Mouse (Mus musculus) ovary, adult 18-20 months (tissue): ENCODE results near the gene Epha6.

Experiments used
- DNase-seq: peaks from one replicate; pipeline ENCODE4 v3.0.0; 2022; ENCODE audit warnings: low spot score, mixed read lengths

Gene Epha6

DNA sequence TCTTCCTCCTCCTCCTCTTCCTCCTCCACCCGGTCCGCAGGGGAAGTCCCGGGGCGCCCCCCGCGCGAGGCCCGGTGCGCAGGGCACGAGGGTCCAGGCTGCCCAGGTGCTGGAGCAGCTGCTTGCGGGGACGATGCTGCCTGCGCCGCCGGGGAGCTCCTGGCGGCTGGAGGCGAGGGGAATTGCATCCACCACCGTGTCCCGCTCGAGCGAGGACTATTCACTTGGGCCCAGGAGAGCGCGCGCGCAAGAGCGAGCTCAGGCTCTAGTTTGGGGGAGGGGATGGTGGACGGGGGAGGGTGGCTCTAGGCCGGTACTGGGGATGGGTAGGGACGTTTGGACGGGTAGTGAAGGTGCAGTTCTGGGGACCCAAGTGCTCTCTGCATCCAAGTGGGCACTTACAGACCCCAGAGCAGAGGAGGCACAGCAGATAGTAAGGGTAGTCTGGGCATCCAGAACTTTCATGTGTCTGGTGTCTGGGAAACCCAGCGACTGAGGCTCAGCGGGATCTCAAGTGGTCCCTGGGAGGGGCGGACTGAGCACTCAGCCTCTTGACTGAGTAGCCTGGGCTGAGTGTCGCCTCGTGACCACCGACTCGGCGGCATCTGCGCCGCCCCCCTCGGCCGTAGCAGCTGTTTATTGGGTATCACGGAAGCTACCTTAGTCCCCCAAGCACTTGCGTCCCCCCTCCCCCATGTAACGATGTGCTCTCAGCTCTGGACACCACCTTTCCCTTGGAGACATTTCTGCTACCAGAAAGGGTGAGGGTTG, at the start of gene Epha6:
TSS of gene Epha6 (minus strand) at position 471 of the 771 bp plus-strand sequence.
- no peak for DNase-seq

GRCm38 (mm10) chr16:60651716-60652115, 46.4 kb upstream of the Epha6 start:
- DNase-seq, result no peak

DNA sequence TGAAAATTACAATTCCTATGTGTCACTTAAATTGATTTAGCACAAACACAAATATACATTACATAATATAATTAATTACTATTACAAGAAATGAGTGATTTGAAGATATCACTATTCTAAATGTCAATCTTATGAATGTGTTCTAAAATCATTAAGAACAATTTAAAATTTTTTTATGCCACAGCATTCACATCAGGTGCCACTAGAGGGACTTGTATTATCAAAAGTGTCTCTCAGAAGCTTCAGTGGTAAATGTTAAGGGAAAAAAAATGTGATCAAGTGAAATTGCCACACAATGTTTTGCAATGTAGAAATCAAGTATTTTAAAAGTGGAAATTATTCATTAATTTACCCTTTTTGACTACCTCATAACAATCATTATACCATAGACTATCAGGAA, 22.8 kb upstream of the Epha6 start:
- no peak for DNase-seq

DNA sequence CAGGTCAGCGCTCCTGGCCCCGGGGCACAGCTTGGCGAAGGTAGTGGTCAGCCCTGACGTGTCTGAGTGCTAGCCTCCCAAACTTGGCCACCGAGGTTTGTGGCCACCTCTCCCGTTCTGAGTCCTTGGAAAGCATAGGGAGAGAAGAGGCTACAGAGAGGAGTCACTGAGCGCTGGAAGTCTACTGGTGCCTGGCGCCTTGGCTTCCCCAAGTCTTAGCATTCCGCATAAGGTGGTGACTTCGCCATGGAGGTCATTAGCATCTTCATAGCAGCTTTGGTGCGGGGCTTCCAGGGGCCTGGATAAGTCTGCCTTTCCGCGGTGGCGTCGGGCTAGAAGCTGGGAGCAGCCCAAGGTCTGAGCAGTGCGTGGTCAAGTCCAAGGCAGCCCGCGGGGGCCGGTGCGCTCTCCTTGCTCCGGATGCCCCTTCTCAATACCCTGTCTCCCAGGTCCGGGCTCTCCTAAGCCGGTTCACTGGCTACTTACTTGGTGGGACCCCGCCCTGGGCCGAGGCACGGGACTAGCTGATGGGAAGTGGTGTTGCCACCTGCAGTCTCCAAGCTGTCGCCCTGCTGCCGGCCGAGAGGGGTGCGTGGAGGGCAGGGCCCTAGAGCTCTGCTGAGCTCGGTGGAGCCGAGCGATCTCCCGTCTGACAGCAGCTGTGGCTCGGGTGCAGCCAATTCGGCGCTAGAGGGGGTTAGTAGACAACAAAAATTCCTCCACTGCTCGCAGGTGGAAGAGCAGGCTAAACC, 677 bp upstream of the Epha6 start:
- DNase-seq, result no peak

GRCm38 (mm10) chr16:60604613-60605012, 718 bp downstream of the Epha6 start:
- DNase-seq, result no peak

DNA sequence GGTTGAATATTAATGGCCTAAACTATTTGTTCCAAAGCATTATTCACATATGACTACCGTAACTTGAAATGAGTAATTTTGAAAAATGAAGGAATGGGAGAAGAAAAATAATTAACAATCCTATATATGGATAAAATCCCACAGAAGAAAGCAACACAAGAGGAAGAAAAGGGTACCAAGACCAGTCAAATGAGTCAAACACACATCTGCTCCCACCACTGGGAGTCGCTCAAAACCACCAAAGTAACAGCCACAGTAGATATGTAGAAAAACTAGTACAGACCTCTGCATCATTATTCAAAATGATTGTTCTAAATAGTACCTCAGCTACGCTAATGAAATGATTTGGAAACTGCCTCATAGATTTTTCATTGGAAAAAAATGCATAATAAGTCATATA, 20.0 kb downstream of the Epha6 start:
- no peak for DNase-seq

DNA sequence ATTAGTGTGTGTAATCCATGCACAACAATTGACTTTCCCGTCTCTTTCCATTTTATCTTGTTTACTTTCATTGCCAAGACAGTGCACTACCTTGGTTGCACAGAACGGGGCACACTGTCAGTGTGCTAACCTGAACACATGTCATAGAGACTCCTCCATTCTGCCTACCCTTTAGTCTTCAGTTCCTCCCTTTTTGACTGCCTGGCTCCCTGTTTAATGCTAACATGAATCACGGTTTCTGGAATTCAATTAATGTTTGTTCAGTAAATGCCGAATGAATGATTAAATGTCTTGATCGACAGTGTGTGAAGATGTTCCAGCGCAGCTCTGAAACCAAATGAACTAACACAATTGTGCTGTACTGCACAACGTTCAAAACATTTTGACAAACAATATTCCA, 20.6 kb downstream of the Epha6 start:
- no peak for DNase-seq

GRCm38 (mm10) chr16:60570546-60570945, 34.8 kb downstream of the Epha6 start:
- no peak for DNase-seq

DNA sequence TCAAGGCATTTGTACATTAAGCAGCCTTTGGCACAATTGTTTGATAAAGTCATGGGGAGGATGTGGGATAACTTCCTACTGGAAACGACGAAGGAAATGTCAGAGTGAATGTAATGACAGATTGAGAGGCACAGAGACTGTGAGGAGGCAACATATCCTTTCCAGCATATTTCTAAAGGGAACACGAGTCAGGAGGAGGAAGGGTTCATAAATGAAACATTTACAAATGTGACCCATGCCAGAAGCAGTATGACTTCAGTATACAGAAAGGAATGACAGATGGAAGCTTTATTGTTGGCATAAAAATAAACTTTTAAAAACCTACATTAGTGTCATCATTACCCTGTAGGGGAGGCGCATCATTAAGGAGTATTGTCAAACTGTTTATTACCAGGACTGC, 60.9 kb downstream of the Epha6 start:
- no peak for DNase-seq

DNA sequence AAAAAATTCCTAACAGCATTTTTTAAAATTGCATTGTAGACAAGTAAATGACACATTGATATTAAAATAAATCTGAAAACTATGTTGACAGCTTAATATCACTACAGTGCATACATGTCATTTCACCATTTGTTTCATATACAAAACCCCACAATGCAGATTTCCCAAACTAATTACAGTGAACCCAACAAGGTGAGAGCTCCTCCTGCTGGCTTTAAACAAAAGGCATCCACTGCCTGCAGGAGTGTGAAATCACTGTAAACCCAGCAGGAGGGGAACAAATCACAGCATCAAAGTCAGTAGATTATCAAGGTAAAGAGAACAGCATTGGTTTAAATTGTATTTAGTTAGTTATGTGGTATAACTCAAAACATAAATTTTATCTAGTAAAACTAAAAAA, 67.1 kb downstream of the Epha6 start:
- DNase-seq, result no peak

- DNase-seq, result no peak
Observed at GRCm38 (mm10) chr16:60509707-60510106, 95.6 kb downstream of the Epha6 start.

DNA sequence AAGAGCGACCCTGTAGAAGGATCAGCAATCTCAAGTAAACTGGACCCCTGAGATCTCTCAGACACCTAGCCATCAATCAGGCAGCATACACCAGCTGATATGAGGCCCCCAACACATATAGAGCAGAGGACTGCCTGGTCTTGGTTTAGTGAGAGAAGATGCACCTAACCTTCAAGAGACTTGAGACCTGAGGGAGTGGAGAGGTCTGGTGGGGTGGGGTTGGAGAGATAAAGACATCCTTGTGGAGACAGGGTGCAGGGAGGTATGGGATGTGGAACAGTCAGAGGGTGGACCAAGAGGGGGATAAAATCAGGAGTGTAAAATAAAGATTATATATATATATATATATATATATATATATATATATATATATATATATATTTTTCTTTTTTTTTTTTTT, 105.8 kb downstream of the Epha6 start:
- no peak for DNase-seq

GRCm38 (mm10) chr16:60475776-60476175, 129.6 kb downstream of the Epha6 start:
- DNase-seq, result no peak

DNA sequence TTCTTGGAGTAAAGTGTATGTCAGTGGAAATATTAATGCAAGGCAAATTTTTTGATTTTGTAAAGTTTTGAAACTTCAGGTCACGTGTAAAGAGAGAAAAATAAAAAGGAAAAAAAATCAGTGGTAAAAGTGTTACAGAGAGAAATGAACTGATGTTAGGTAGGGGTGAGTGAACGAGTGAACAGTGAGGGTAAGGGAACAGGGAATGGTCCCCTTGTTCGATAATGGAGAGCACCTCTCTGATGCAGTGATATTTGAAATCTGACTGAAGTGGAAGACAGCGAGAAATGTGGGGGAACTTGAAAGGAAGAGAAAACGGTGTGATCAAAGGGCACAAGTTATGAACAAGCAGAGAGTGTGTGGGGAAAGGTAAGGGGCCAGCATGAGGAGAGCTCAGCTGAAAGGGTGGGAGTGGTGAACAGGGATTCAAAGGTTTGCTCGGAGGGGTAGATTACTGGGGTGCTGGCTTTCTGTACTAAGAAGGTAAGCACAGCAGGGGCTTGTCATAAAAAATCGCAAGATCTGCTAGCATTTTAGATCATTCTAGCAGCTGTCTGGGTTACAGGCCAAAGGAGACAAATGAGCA, 137.0 kb downstream of the Epha6 start:
- DNase-seq, result no peak

DNA sequence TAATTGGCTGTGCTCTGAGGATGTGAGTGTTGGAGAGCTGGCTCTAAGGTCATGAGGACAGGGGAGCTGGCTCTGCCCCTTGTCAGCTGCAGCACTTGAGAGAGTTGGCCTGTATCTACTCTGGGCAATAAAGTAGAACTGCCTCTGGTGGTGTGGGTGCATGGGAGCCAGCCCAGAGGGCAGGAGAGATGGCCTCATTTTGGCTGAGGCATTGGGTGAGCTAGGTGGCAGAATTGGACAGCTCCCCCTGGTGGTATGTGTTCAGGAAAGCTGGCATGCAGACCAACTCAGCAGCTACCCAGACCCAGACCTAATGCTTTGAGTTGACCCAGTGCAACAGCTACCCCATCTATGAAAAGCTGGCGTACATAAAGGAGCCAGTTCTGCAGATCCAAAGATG, 170.0 kb downstream of the Epha6 start:
- no peak for DNase-seq

- no peak for DNase-seq
Observed at GRCm38 (mm10) chr16:60434241-60434640, 171.1 kb downstream of the Epha6 start.

DNA sequence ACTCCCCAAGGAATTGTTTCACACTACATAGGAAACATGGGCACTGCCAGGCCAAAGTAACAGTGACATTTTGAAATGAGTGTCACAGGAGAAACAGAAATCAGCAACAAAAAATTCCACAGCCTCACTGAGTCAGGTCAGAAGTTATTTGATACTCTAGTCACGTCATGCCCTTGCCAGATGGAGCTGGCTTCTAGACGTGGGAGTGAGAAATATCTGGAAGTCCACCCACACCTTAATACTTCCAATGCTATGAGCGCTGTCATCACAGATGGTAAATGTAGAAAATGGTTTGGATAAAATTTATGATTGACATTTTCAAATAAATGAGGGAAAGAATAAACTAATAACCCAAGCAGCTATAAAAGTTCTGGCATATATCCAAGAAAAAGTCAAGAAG, 210.0 kb downstream of the Epha6 start:
- no peak for DNase-seq

DNA sequence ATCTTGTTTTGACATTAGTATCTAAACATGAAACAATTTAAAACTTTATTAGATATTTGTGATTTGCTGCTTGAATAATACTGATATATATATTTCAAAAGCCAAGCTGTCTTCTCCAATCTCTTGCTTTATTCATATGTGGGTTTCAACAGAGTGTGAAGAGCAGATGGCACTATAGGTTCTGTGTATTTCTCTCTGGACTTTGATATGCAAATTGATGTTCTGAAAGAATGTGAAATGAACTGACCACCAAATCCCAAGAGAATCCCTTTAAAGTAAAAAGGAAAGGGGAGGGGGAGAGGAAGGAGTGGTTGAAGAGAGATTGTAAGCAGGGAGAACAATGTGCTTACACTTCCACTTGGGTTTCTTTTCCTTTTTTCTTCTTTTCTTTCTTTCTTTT, 212.4 kb downstream of the Epha6 start:
- DNase-seq, result no peak

DNA sequence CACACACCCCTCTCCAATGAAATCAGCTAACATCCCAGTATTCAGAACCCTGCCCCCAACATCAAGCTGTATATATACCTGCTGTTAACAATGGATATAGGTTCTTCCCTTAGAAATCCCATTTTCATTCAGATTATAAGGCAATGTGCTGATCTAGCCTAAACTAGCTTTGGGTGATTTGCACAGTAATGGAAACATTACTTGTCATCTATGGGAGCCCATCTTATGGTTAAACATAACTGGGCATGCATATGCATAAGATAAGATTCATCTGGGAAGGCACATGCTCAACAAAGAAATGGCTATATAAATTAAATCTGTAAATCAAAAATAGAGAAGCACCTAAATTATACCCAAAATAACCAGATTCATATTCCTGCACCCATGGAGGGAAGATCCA, 230.2 kb downstream of the Epha6 start:
- no peak for DNase-seq

GRCm38 (mm10) chr16:60283963-60284362, 321.4 kb downstream of the Epha6 start:
- no peak for DNase-seq

GRCm38 (mm10) chr16:60274109-60274508, 331.2 kb downstream of the Epha6 start:
- DNase-seq, result no peak

- DNase-seq, result no peak
Observed at GRCm38 (mm10) chr16:60266367-60267351, 338.7 kb downstream of the Epha6 start.
